Mouse (Mus musculus) NIH3T3 (cell line): ENCODE measurements around the gene Tex52.
A peak's percentile ranks its signal among the peaks of the same experiment; 100 is the strongest.
"Not testable (repeated sequence)": the region's sequence is repeated elsewhere in the genome, so short reads cannot be mapped to it uniquely, and the experiment has no call there.

Source experiments
- DNase-seq: peaks from one replicate; pipeline ENCODE4 v3.0.0-alpha.2; 2012; ENCODE audit warnings: low read depth

The Tex52 gene

GRCm38 (mm10) chr6:128380594-128381167 lies 5.4 kb downstream of the Tex52 start:
- not testable (repeated sequence) for DNase-seq

GRCm38 (mm10) chr6:128381254-128381653 lies 6.0 kb downstream of the Tex52 start:
- no peak for DNase-seq

GRCm38 (mm10) chr6:128383752-128384151 lies 8.5 kb downstream of the Tex52 start:
- DNase-seq = no peak

- DNase-seq = no peak
Observed at GRCm38 (mm10) chr6:128385026-128385425, 9.8 kb downstream of the Tex52 start.

- DNase-seq = no peak
Observed at GRCm38 (mm10) chr6:128389185-128389584, 13.9 kb downstream of the Tex52 start.

- DNase-seq = peak; percentile 45
Observed at GRCm38 (mm10) chr6:128390683-128391082, 15.4 kb downstream of the Tex52 start.

GRCm38 (mm10) chr6:128397574-128398261 lies 22.5 kb downstream of the Tex52 start:
- peak; percentile 72 for DNase-seq

- no peak for DNase-seq
Observed at GRCm38 (mm10) chr6:128398996-128399395, 23.7 kb downstream of the Tex52 start, which contains the start of gene Nrip2. Gene Nrip2 (plus strand): TSS chr6:128399296.

- no peak for DNase-seq
Observed at GRCm38 (mm10) chr6:128399421-128400185, 24.3 kb downstream of the Tex52 start.

- no peak for DNase-seq
Observed at GRCm38 (mm10) chr6:128404708-128405107, 29.5 kb downstream of the Tex52 start.

- DNase-seq = no peak
Observed at GRCm38 (mm10) chr6:128408544-128409125, 33.4 kb downstream of the Tex52 start.

GRCm38 (mm10) chr6:128410305-128410704 lies 35.0 kb downstream of the Tex52 start:
- DNase-seq = no peak

GRCm38 (mm10) chr6:128411115-128411514 lies 35.9 kb downstream of the Tex52 start:
- DNase-seq = peak; percentile 90

- DNase-seq = no peak
Observed at GRCm38 (mm10) chr6:128416169-128416568, 40.9 kb downstream of the Tex52 start.

GRCm38 (mm10) chr6:128418076-128418475 lies 42.8 kb downstream of the Tex52 start:
- DNase-seq = no peak

- DNase-seq = peak; percentile 79
Observed at GRCm38 (mm10) chr6:128421036-128421435, 45.8 kb downstream of the Tex52 start.

GRCm38 (mm10) chr6:128421480-128421879 lies 46.2 kb downstream of the Tex52 start:
- no peak for DNase-seq

GRCm38 (mm10) chr6:128423496-128424268 lies 48.4 kb downstream of the Tex52 start:
- no peak for DNase-seq

GRCm38 (mm10) chr6:128424269-128425019 lies 49.2 kb downstream of the Tex52 start, which contains the start of gene Itfg2:
Gene Itfg2 (minus strand): TSS chr6:128424931.
- peak; percentile 99 for DNase-seq

GRCm38 (mm10) chr6:128425046-128425445 lies 49.8 kb downstream of the Tex52 start:
- no peak for DNase-seq

GRCm38 (mm10) chr6:128427571-128427970 lies 52.3 kb downstream of the Tex52 start:
- DNase-seq = no peak
